Mouse (Mus musculus) MEL-GATA-1-ER (cell line): ENCODE data around the gene Igfbp7.

ENCODE experiments used
- DNase-seq: peaks from one replicate; pipeline ENCODE4 v3.0.0-alpha.2; 2012; ENCODE audit warnings: low read depth; ENCODE audit errors: extremely low read depth

Igfbp7 gene

DNA sequence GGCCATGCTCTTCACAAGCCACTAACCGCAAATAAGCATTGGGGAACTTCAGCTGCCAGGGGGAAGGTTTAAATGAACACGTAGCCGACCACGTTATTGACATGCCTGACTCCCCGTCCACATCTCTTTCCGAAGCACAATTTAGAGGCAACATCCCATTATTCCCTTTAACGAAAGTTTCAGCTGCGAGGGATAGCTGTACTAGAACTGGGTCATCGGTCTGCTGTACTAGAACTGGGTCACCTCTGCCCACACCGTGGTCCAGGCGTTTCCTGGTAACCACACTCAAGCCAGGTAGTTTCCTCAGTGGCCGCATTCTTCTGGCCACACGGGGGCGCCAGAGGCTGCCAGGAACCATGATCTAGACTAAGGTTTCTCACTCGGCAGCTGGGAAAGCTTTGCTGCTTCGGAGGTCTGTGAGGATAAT lies 53.5 kb downstream of the Igfbp7 start:
- peak; percentile 61 for DNase-seq

- DNase-seq = no peak
Observed at GRCm38 (mm10) chr5:77351691-77352090, 56.1 kb downstream of the Igfbp7 start.

DNA sequence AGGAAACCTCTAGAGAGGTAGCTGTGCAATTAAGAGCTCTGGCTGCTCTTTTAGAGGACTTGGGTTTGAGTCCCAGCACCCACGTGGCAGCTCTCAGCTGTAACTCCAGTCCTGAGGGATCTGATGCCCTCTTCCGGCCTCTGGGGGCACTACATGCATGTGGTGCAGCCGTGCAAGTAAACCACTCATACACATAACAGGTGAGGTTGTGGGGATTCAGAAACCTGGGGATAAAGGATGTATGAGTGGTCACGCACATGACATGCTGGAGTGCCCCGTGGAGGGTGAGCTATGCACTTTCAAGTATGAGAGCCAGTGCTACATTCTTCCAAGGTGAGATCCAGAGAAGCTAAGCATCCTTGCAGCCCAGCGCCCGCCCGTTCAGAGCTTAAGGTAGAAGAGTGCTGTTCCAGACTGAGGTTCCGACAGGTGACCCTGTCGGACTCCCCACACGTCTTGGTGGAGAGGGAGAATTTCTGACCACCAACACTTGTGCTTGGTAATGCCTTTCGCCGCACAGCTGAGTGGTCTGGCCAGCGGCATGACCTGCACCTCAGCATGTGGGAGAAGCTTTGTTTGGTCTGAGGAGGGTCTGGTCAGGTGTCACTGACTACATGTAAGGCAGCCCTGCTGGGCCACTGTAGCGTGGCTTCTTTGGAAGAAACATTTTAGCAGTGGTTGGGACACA lies 57.7 kb downstream of the Igfbp7 start:
- DNase-seq = no peak

DNA sequence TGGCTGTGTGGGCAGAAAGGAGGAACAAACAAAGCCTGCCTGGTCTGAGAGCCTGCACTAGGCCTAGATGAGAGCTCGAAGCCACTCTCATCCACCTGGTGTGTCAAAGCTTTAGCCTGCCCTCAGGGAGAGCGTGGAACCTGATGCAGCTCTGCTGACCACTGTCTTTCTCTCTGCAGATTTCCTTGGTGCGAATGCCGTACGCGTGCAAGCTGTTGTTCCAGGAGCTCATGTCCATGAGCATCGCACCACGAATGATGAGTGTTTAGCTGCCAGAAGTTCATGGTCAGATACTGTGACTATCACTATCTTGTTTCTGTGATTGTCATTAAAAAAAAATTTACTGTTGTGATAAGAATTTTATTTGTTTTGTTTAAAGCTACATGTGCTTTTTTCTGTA lies 58.9 kb downstream of the Igfbp7 start:
- DNase-seq = no peak

DNA sequence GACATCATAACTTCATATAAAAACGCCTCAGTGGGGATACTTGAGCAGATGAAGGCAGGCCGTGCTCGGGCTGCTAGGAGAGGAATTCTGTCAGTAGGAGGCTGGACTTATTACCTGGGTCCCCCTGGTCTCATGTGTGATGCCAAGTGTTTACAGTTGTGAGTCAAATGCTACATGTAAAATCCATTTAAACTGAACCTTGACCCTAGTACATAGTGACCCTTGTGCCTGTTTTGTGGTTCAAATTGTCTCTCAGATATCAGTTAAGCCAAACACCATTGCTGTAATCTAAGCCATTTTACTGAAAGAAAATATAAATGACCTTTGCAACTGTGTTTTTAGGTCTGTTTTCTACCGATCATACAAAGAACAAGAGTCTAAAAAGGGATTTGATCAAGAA lies 67.8 kb downstream of the Igfbp7 start:
- DNase-seq = no peak

GRCm38 (mm10) chr5:77330154-77330553 lies 77.7 kb downstream of the Igfbp7 start:
- no peak for DNase-seq

GRCm38 (mm10) chr5:77324936-77325335 lies 82.9 kb downstream of the Igfbp7 start:
- no peak for DNase-seq

DNA sequence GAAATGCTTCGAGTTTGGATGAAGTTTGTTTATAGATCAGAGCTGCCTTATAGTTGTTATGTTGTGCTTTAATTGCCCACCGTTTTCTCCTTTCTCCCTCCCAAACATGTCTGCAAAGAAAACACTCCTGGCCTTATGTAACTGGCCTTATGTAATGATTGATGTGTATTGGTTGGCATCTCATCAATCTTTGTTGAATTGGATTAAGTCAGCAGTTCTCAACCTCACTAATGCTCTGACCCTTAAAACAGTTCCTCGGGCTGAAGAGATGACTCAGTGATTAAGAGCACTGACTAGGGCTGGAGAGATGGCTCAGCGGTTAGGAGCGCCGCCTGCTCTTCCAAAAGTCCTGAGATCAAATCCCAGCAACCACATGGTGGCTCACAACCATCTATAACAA lies 92.9 kb downstream of the Igfbp7 start:
- DNase-seq = no peak

DNA sequence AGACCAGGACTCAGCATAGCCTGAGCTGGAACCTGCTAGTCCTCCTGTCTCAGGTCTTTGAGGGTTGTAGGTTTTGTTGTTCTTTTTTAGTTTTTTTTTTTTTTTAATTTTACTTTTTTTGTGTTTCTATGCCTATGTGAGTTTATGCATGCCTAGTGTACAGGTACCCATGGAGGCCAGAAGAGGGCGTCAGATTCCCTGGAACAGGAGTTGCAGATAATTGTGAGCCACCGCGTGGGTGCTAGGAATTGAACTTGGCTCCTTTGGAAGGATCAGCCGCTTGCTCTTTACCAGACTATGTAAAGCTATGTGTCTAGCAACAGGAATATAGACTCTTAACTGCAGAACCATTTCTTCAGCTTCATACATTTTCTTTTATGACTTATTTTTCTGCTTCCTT lies 93.6 kb downstream of the Igfbp7 start:
- DNase-seq = no peak

DNA sequence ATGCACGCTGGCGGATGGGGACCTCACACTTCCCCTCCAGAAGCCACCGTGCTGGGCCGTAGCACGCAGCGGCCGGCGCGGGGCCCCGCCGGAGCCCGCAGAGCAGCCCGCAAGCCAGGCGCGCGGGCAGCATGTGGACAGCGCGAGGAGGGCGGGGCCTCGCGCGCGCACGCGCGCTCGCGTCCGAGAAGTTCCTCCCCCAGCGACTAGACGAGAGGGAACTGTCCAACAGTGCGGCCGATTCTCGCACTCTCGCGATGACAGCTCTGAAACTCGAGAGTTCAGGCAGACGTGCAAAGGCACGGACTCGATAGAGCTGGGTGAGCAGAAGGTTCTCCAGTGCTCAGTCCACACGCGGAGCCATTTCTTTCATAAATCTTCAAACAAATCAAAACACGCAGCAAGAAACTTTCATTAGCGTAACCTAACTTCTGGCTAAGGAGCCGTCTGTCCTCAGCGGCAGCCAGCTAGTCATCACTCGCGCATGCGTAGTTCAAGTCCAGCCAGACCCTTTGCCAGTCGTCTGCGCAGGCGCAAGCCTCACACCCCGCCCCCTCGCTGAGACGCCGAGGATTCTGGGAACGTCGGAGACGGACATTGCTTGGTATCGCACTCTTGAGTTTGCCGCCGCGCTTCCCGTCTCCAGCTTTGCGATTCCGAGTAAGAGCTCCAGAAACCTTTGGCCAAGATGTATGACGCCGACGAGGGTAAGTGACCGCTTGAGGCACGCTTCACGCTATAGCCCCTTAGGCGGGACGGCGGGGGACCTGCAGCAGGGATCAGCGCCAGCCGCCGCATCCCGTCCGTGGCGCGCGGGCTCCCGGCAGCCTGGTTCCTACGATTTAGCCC lies 97.7 kb downstream of the Igfbp7 start, which contains the start of the genes Noa1 and Polr2b:
Gene Noa1, minus strand, starts transcription at position 161 of the 849 bp plus-strand sequence.
Gene Polr2b, plus strand, starts transcription at position 224 of the 849 bp plus-strand sequence.
- peak; percentile 94 for DNase-seq

- DNase-seq = no peak
Observed at GRCm38 (mm10) chr5:77309051-77309906, 98.6 kb downstream of the Igfbp7 start.

- peak; percentile 36 for DNase-seq
Observed at GRCm38 (mm10) chr5:77307821-77308553, 99.9 kb downstream of the Igfbp7 start.

DNA sequence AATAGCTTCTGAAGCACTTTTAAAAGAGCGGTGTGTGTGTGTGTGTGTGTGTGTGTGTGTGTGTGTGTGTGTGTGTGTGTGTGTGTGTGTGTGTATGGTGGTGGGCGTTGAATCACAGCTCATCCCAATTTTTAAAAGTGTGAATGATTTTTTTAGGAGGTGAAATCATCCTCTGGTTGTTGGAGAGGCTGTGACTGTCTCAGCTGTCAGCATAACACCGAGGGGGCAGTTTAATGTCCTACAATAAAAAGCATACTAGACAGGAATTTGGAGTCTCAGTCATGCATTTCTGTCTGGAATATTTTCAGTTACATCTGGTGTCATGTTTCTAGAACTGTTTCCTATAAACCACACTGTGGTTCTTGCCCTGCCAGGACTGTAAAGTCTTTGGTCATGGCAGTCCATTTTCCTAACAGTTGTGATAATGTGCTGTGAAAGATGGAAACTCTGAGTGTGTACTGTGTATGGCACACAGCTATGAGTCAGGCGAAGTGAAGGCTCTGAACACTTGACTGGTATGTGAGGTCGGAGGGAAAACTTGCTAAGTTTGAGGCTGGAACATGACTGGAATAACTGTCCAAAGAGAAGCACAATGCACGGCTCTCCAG lies 106.4 kb downstream of the Igfbp7 start:
- no peak for DNase-seq

DNA sequence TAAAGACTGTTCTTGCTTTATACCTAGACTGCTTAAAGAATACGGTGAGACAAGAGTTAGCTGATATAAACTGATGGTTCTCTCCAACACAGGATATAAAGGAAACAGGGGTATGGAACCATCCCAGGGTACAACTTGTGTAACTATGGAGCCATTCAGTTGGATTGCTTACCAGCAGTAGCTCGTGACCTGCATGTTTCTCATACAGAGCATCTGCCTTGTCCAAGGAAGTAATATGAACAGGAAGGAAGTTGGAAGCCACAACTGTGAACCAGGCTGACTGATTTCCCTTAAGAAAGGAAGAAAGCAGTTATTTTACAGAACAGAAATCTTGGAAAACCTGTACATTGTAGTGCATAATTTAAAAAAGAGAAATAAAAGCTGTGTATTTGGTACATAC lies 108.4 kb downstream of the Igfbp7 start:
- no peak for DNase-seq
